Mouse (Mus musculus): ENCODE data around the gene Snx33.

Gene Snx33

GRCm38 (mm10) chr9:56890522-56891250, 37.5 kb downstream of the Snx33 start:
- no peak for DNase-seq (ENCODE audit: low spot score)

- DNase-seq (ENCODE audit: low spot score), result peak; percentile 95
Observed at GRCm38 (mm10) chr9:56889817-56890216, 38.4 kb downstream of the Snx33 start.

DNA sequence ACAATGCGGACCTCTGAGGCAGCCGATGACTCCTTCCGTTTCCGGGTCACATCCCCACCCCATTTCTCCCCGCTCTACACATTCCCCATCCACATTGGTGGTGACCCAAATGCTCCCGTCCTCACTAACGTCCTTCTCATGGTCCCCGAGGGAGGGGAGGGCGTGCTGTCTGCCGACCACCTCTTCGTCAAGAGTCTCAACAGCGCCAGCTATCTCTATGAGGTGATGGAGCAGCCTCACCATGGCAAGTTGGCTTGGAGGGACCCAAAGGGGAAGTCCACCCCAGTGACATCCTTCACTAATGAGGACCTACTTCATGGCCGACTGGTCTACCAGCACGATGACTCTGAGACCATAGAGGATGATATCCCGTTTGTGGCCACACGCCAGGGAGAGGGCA, 40.6 kb downstream of the Snx33 start:
- DNase-seq (ENCODE audit: low spot score), result no peak

DNA sequence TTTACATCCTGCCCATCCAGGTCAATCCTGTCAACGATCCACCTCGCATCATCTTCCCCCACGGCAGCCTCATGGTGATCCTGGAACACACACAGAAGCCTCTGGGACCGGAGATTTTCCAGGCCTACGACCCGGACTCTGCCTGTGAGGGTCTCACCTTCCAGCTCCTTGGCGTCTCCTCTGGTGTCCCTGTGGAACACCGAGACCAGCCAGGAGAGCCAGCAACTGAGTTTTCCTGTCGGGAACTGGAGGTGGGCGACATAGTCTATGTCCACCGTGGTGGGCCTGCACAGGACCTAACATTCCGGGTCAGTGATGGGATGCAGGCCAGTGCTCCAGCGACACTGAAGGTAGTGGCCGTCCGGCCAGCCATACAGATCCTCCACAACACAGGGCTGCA, 41.6 kb downstream of the Snx33 start:
- DNase-seq (ENCODE audit: low spot score), result no peak

GRCm38 (mm10) chr9:56886113-56886512, 42.1 kb downstream of the Snx33 start:
- peak; percentile 52 for DNase-seq (ENCODE audit: low spot score)

DNA sequence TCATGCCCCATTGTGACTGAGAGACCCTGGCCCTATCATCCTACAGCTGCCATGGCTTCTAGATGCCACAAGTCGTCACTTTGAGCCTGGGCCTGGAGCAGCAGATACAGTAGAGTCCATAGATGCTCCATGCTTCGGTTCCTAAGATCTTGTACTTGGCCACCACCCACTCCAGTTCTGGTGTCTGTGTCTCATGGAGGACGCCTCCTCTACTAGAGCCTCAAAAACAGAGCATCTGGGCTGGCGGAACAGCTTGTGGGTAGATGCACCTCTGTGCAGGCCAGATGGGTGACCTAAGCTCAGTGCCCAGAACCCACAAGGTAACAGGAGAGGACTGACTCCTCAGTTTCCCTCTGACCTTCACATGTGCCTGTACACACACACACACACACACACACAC, 43.8 kb downstream of the Snx33 start:
- DNase-seq (ENCODE audit: low spot score), result no peak

- DNase-seq (ENCODE audit: low spot score), result no peak
Observed at GRCm38 (mm10) chr9:56883470-56883869, 44.7 kb downstream of the Snx33 start.

DNA sequence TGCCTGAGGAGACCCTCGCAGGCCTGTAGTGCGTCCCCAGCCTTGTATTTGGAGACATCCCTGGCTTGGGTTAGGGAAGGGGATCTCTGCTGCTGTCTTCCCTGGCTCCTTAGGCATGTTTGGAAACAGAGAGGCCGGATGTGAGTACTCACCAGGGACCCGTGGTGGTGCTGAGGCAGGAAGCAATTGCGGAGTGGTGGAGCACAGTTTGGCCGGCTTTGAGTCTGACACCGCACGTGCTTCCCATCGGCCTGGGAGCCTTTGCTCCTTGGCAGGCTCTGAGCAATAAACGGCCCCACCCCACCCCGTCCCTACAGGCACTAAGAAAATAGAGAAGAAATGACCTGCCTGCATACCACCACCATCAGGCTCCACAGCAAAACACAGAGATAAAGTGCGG, 45.4 kb downstream of the Snx33 start:
- DNase-seq (ENCODE audit: low spot score), result no peak

GRCm38 (mm10) chr9:56882283-56882682, 45.9 kb downstream of the Snx33 start:
- no peak for DNase-seq (ENCODE audit: low spot score)

DNA sequence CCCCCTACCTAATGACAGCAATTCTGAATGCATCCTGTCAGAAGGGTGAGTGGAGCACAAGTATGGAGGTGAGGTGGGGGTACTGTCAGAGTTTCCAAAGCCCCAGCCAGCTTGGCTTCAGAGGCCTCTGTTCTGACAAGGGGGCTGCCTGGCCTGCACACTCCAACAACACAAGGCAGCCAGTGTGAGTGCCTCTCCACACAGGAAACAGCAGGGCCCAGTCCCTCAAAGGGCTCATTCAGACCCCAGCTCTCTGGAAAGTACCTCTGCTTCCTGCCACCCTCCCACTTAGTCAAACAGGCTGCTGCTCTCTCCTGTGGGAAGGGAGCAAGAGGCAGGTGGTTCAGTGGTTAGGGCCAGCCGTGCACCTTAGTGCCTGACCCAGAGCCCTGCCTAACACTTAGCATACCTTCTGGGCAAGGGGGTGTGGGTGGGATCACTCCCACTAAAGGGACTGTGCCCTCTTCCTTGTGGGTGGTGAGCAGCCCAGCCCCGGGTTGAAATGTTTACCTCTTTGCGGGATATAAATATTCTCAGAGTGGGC, 46.6 kb downstream of the Snx33 start:
- DNase-seq (ENCODE audit: low spot score), result no peak

GRCm38 (mm10) chr9:56880790-56881189, 47.4 kb downstream of the Snx33 start:
- DNase-seq (ENCODE audit: low spot score), result no peak

GRCm38 (mm10) chr9:56877284-56877683, 50.9 kb downstream of the Snx33 start:
- DNase-seq (ENCODE audit: low spot score), result no peak

- DNase-seq (ENCODE audit: low spot score), result no peak
Observed at GRCm38 (mm10) chr9:56876784-56877183, 51.4 kb downstream of the Snx33 start.

GRCm38 (mm10) chr9:56873097-56873496, 55.1 kb downstream of the Snx33 start:
- DNase-seq (ENCODE audit: low spot score), result no peak

DNA sequence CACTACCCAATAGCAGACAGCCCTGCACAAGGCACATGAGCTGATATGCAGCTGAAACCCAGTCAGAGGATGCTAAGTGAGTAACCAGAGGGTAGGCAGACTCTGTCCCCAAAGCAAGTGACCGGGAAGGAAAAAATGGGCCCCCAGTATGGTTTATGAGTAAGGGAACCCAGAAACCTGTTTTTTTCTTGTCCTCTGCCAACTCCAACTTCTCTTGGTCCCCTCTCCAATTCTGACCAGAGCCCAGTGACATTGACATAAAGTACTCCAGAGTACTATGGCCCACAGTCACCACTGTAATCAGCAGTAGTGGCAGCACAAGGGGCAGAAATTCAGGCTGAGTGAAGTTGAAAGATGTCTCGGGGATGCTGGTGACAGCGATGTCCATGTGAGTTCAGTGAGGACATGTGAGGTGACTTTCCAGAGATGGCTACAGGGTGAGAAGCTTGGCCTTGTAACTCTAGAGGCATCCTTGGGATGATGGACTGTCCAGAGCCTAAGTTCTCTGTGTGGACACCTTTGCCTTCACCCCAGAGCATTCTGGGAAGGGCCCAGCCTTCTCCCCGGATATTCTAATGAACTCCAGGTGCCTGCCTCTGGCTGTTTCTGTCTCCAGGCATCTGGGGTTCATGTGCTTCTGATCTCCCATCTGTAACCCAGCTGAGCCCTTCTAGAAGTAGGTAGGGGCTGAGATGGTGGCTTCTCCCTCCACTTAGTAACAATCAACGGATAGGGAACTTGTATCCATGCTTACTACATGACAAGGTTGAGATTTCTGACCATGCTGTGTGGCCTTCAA, 55.9 kb downstream of the Snx33 start:
- no peak for DNase-seq (ENCODE audit: low spot score)

DNA sequence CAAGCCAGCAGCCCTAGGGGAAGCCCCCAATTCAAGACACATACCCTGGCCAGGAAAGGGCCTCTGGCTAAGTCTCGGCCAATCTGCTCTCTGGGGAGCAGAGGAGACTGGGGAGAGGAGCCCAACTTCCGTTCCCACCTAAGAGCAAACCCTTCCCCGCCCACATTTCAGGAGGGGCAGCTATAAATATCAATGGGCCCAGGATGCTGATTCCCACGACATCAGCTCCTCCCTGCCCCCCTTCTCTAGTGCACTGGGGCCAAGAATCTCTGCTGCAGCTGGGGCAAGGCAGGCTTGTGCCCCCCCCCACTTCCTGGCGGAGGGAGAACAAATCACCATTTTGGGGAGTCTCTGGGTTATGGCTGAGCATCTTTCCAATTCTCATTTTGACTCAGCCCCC, 57.0 kb downstream of the Snx33 start:
- DNase-seq (ENCODE audit: low spot score), result no peak

DNA sequence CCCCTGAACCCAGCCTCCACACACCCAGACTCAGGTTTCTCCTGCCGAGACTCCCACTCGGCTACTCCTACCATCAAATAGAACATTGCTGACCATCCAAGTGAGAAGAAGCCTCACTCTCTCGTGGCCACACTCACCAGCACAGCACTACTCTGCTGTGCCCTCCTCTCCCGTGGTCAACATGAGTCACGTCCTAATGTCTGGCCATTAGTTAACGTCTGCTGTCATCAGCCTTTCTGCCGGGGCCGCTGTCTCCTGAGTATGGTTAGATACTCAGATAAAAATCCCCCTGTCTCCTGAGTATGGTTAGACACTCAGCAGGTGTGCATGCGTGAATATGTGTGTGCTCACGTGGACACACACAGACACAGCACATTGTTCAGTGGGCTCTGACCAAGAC, 57.4 kb downstream of the Snx33 start:
- DNase-seq (ENCODE audit: low spot score), result no peak

- DNase-seq (ENCODE audit: low spot score), result no peak
Observed at GRCm38 (mm10) chr9:56869552-56869951, 58.6 kb downstream of the Snx33 start.

- DNase-seq (ENCODE audit: low spot score), result no peak
Observed at GRCm38 (mm10) chr9:56868292-56868691, 59.9 kb downstream of the Snx33 start.

Measured in embryo, embryonic 10.5 days (tissue).